Mouse (Mus musculus) heart, postnatal 36 days (tissue): ENCODE data around the gene Pigw. TPM values are rescaled to one million over a fixed set of nuclear protein-coding genes. Genes with fewer than 3 reads are reported as not detected.
A peak's percentile ranks its signal among the peaks of the same experiment; 100 is the strongest.

ENCODE experiments used
- DNase-seq, 2 experiments: peaks; one replicate each; pipeline ENCODE4 v3.0.0; 2021 to 2022
- intact Hi-C: fragments of 180-260 bp; cut with DNase I; formaldehyde crosslinking; loops from one replicate; pipeline ENCODE4 v1.15.1; 2025
- total RNA-seq, 2 experiments: library from RNA; stranded (reverse); gene quantifications; 2 replicates each; pipeline ENCODE4 v1.2.3; 2021

Pigw gene
- total RNA-seq: 1 to 10 TPM; 4.7 to 7.6 TPM

GRCm38 (mm10) chr11:84879772-84880464 lies at the start of gene Pigw, which contains the start of gene Myo19:
Pigw (minus strand) TSS chr11:84880285.
Myo19 (plus strand) TSS chr11:84880148.
- intact Hi-C loops: loop anchor here (2.0 kb wide), 1 partner anchor 13 kb away; no protein-coding TSS in a partner anchor
- DNase-seq: peak; percentile 87 to 88

GRCm38 (mm10) chr11:84920981-84921380 lies 40.9 kb upstream of the Pigw start:
- intact Hi-C loops: no loop called here
- no peak for DNase-seq

GRCm38 (mm10) chr11:84919951-84920350 lies 39.9 kb upstream of the Pigw start:
- DNase-seq: no peak
- intact Hi-C loops: loop anchor here (1.0 to 5.0 kb wide), 3 partner anchors 75 to 341 kb away; no protein-coding TSS in a partner anchor

- peak in 1 of 2 experiments; percentile 30 for DNase-seq
- intact Hi-C loops: loop anchor here (1.0 to 5.0 kb wide), 3 partner anchors 76 to 342 kb away; no protein-coding TSS in a partner anchor
Measured at GRCm38 (mm10) chr11:84919276-84919675, 39.2 kb upstream of the Pigw start.

- DNase-seq: peak; percentile 87 to 95
- intact Hi-C loops: loop anchor here (1.0 to 5.0 kb wide), 3 partner anchors 60 to 264 kb away; no protein-coding TSS in a partner anchor
Measured at GRCm38 (mm10) chr11:84918425-84918824, 38.3 kb upstream of the Pigw start.

- intact Hi-C loops: loop anchor here (5.0 kb wide), 1 partner anchor 265 kb away; no protein-coding TSS in a partner anchor
- DNase-seq: no peak
Measured at GRCm38 (mm10) chr11:84916703-84917300, 36.7 kb upstream of the Pigw start.

GRCm38 (mm10) chr11:84916053-84916702 lies 36.1 kb upstream of the Pigw start, which contains the start of gene Znhit3:
Znhit3 (minus strand) TSS chr11:84916366.
- intact Hi-C loops: loop anchor here (5.0 kb wide), 1 partner anchor 266 kb away; no protein-coding TSS in a partner anchor
- DNase-seq: peak; percentile 79 to 80

GRCm38 (mm10) chr11:84914673-84915072 lies 34.6 kb upstream of the Pigw start:
- intact Hi-C loops: loop anchor here (5.0 kb wide), 1 partner anchor 268 kb away; no protein-coding TSS in a partner anchor
- DNase-seq: no peak

- no peak for DNase-seq
- intact Hi-C loops: no loop called here
Measured at GRCm38 (mm10) chr11:84910411-84910810, 30.3 kb upstream of the Pigw start.

GRCm38 (mm10) chr11:84908480-84908879 lies 28.4 kb upstream of the Pigw start:
- no peak for DNase-seq
- intact Hi-C loops: no loop called here

- intact Hi-C loops: no loop called here
- DNase-seq: no peak
Measured at GRCm38 (mm10) chr11:84907081-84907480, 27.0 kb upstream of the Pigw start.

- intact Hi-C loops: no loop called here
- DNase-seq: no peak
Measured at GRCm38 (mm10) chr11:84904597-84905144, 24.6 kb upstream of the Pigw start.

- intact Hi-C loops: no loop called here
- DNase-seq: no peak
Measured at GRCm38 (mm10) chr11:84893113-84893512, 13.0 kb upstream of the Pigw start.

GRCm38 (mm10) chr11:84891705-84892104 lies 11.6 kb upstream of the Pigw start:
- intact Hi-C loops: no loop called here
- no peak for DNase-seq

GRCm38 (mm10) chr11:84889492-84889891 lies 9.4 kb upstream of the Pigw start:
- no peak for DNase-seq
- intact Hi-C loops: no loop called here

- intact Hi-C loops: no loop called here
- DNase-seq: no peak
Measured at GRCm38 (mm10) chr11:84888025-84888424, 7.9 kb upstream of the Pigw start.

GRCm38 (mm10) chr11:84886767-84887511 lies 6.9 kb upstream of the Pigw start:
- DNase-seq: no peak
- intact Hi-C loops: no loop called here

- intact Hi-C loops: no loop called here
- no peak for DNase-seq
Measured at GRCm38 (mm10) chr11:84886236-84886635, 6.2 kb upstream of the Pigw start.

- intact Hi-C loops: no loop called here
- DNase-seq: no peak
Measured at GRCm38 (mm10) chr11:84885238-84885637, 5.2 kb upstream of the Pigw start.

GRCm38 (mm10) chr11:84882346-84882745 lies 2.3 kb upstream of the Pigw start:
- intact Hi-C loops: no loop called here
- no peak for DNase-seq
